Mouse (Mus musculus): ENCODE results near the gene H2-Ob.
A peak's percentile ranks its signal among the peaks of the same experiment; 100 is the strongest.

GRCm38 (mm10) chr17:34198521-34198912 is 40.2 kb upstream of the H2-Ob start:
- TF ChIP-seq CTCF (conservative IDR thresholded peaks at IDR 0.05 in 1 of 2, IDR thresholded peaks at IDR 0.05 in 1 of 2; ENCODE audit: low read depth in 2 of 2, low read length in 2 of 2) (no peak), POLR2A (IDR thresholded peaks at IDR 0.05; ENCODE audit: low read depth, low read length) (no peak), UBTF (IDR thresholded peaks at IDR 0.05; ENCODE audit: low read depth, low read length) (no peak), POLR2AphosphoS2 (IDR thresholded peaks at IDR 0.05; ENCODE audit: low read depth, low read length) (no peak), CHD1 (IDR thresholded peaks at IDR 0.05; ENCODE audit: low read depth, low read length) (0 out of 2 replicates have a peak, but pooled peaks have one; percentile 31), EP300 (IDR thresholded peaks at IDR 0.05; ENCODE audit: low read length) (no peak), ELF1 (IDR thresholded peaks at IDR 0.05; ENCODE audit: low read depth, low read length) (no peak), MEF2A (IDR thresholded peaks at IDR 0.05; ENCODE audit: borderline replicate concordance, low read depth, low read length) (no peak), MAFK (IDR thresholded peaks at IDR 0.05; ENCODE audit: insufficient replicate concordance, low read length) (no peak), MAX (IDR thresholded peaks at IDR 0.05; ENCODE audit: low read length) (no peak), GABPA (IDR thresholded peaks at IDR 0.05; ENCODE audit: insufficient replicate concordance, low read depth, low read length) (no peak), TBP (conservative IDR thresholded peaks at IDR 0.05; ENCODE audit: low read depth, low read length) (no peak), RAD21 (IDR thresholded peaks at IDR 0.05; ENCODE audit: low read depth, low read length) (no peak)

All from CH12.LX (cell line).